Comparison of ENCODE assay signal across 16 mouse cellular contexts in the genomic region with DNA sequence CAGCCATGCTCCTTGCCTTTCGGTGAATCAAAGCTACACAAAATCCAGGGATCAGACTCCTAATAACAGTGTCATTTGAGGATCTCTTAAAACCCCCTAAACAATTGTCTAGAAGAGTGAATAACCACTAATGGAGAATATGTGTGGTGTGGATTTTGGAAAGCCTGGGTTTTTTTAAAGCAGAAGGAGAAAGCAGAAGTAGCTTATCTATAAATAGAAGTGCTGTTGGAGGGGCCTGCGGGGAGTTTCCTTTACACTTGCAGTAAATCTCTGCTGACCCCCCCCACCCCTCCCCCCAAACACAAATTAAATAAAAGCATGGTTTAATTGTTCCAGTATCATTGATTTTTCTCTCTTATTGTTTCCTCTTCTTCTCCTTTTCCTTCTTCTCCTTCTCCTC.
"Had no signal": no experiment of that assay in that cellular context is flagged by ENCODE, and none has a peak within 500 bp of the region (broad histone marks: within the 10 kb centered on the region; RNA-seq: fewer than 3 reads in every experiment).

No protein-coding gene starts in this region.

- H3K4me1 ChIP-seq: kidney, embryonic 15.5 days; stomach, embryonic 15.5 days had no signal

- DNase-seq: kidney, adult 8-10 months; kidney, postnatal 10 days; kidney, postnatal 36 days; layer of hippocampus, postnatal 36 days; liver, postnatal 0 days; lung, postnatal 36 days; midbrain, embryonic 14.5 days; right cerebral cortex, postnatal 14 days; right cerebral cortex, postnatal 4 days; thymus, postnatal 25 days had no signal

- H3K9ac ChIP-seq: kidney, embryonic 15.5 days; liver, embryonic 14.5 days; liver, postnatal 0 days; lung, embryonic 14.5 days; stomach, embryonic 15.5 days had no signal

- H3K9me3 ChIP-seq: stomach, embryonic 15.5 days had no signal

- H3K27ac ChIP-seq: kidney, embryonic 15.5 days; left cerebral cortex, adult 2 months; liver, embryonic 14.5 days; stomach, embryonic 15.5 days had no signal

- ATAC-seq: liver, postnatal 0 days; lung, postnatal 0 days had no signal

- H3K36me3 ChIP-seq: kidney, embryonic 15.5 days; stomach, embryonic 15.5 days had no signal

- H3K27me3 ChIP-seq: kidney, embryonic 15.5 days; stomach, embryonic 15.5 days had no signal

- H3K4me3 ChIP-seq: kidney, embryonic 15.5 days; left cerebral cortex, adult 2 months; stomach, embryonic 15.5 days had no signal
